Mouse (Mus musculus) left cerebral cortex, adult 8-10 months (tissue): ENCODE measurements around the gene 3100002H09Rik. TPM values are rescaled to one million over a fixed set of nuclear protein-coding genes. Genes with fewer than 3 reads are reported as not detected.

ENCODE experiments used
- total RNA-seq, 4 experiments: library from RNA; stranded (reverse); gene quantifications; 2 replicates each; pipeline ENCODE4 v1.2.4; 2022

Gene 3100002H09Rik
- total RNA-seq, 4 experiments from 2014 or later, result 0.53 to 0.74 (median 0.57) TPM; not detected in 1

Other genes starting within 250 kb of the 3100002H09Rik start
- 10 to 100 TPM; 15.9 to 20.5 (median 18.3) TPM for gene Pou3f1, start 46.0 kb upstream of the 3100002H09Rik start, total RNA-seq
- gene Utp11, start 82.8 kb upstream of the 3100002H09Rik start, total RNA-seq, result 10 to 100 TPM; 13.2 to 16.9 (median 16.3) TPM
- gene Fhl3, start 89.9 kb upstream of the 3100002H09Rik start, total RNA-seq, result 1 to 10 TPM; 1.4 to 3.1 (median 1.7) TPM
- gene Sf3a3, start 104.0 kb upstream of the 3100002H09Rik start, total RNA-seq, result 10 to 100 TPM; 32.4 to 39.9 (median 35.4) TPM
- gene Inpp5b, start 131.0 kb upstream of the 3100002H09Rik start, total RNA-seq, result 10 to 100 TPM; 37.0 to 47.9 (median 44.4) TPM
- 10 to 100 TPM; 22.0 to 29.3 (median 25.0) TPM for gene Mtf1, start 191.3 kb upstream of the 3100002H09Rik start, total RNA-seq
- 10 to 100 TPM; 30.5 to 41.1 (median 38.8) TPM for gene Yrdc, start 239.9 kb upstream of the 3100002H09Rik start, total RNA-seq
- gene 1110065P20Rik, start 240.4 kb upstream of the 3100002H09Rik start, total RNA-seq, result 10 to 100 TPM; 66.4 to 70.2 (median 67.8) TPM